Mouse (Mus musculus): ENCODE results near the gene Card9. TPM values are rescaled to one million over a fixed set of nuclear protein-coding genes. Genes with fewer than 3 reads are reported as not detected.

Card9 gene
- polyA plus RNA-seq, 1 experiment from 2014 or later, result 1.5 TPM

GRCm38 (mm10) chr2:26316576-26317246 lies 44.0 kb downstream of the Card9 start:
- ATAC-seq (ENCODE audit: insufficient read depth, low FRiP score), result no peak
- peak overlapping the region; percentile 72 for H3K4me2 ChIP-seq (ENCODE audit: low read depth, low read length)
- peak overlapping the region; percentile 80 for H3K4me3 ChIP-seq (replicated peaks; ENCODE audit: low read length)
- no peaks in the 10 kb centered on the region for H3K9me3 ChIP-seq (replicated peaks; ENCODE audit: control insufficient read depth, low read length)
- peak overlapping the region; percentile 90 for H3K9ac ChIP-seq (ENCODE audit: low read length)
- 48% methylated on average over 9 of the region's 9 CpGs for WGBS
- peak overlapping the region; percentile 93 for H3K27ac ChIP-seq (ENCODE audit: low read length)
- no peaks in the 10 kb centered on the region for H3K27me3 ChIP-seq (ENCODE audit: control insufficient read depth, insufficient read depth, low read length)
- H3K36me3 ChIP-seq (ENCODE audit: control insufficient read depth, insufficient read depth, low read length), result no peaks in the 10 kb centered on the region
- H3K4me1 ChIP-seq (ENCODE audit: control insufficient read depth, insufficient read depth, low read length), result peaks cover 34% of the 10 kb centered on the region

GRCm38 (mm10) chr2:26315925-26316311 lies 44.8 kb downstream of the Card9 start:
- H3K4me3 ChIP-seq (replicated peaks; ENCODE audit: low read length), result peak overlapping the region; percentile 80
- 0% methylated on average over 11 of the region's 11 CpGs for WGBS
- peak; percentile 56 for ATAC-seq (ENCODE audit: insufficient read depth, low FRiP score)

GRCm38 (mm10) chr2:26315072-26315924 lies 45.4 kb downstream of the Card9 start, which contains the start of gene Gpsm1:
Gene Gpsm1 (plus strand): TSS chr2:26315515.
- peak within 1 kb of the TSS; percentile 90 for H3K9ac ChIP-seq (ENCODE audit: low read length)
- no peaks in the 10 kb centered on the region for H3K27me3 ChIP-seq (ENCODE audit: control insufficient read depth, insufficient read depth, low read length)
- peak within 1 kb of the TSS; percentile 72 for H3K4me2 ChIP-seq (ENCODE audit: low read depth, low read length)
- H3K27ac ChIP-seq (ENCODE audit: low read length), result peak within 1 kb of the TSS; percentile 93
- peak within 1 kb of the TSS; percentile 80 for H3K4me3 ChIP-seq (replicated peaks; ENCODE audit: low read length)
- peaks cover 34% of the 10 kb centered on the region for H3K4me1 ChIP-seq (ENCODE audit: control insufficient read depth, insufficient read depth, low read length)
- no peaks in the 10 kb centered on the region for H3K36me3 ChIP-seq (ENCODE audit: control insufficient read depth, insufficient read depth, low read length)
- under 1% methylated on average over 50 of the region's 66 CpGs for WGBS
- no peaks in the 10 kb centered on the region for H3K9me3 ChIP-seq (replicated peaks; ENCODE audit: control insufficient read depth, low read length)
- ATAC-seq (ENCODE audit: insufficient read depth, low FRiP score), result peak; percentile 80

More at GRCm38 (mm10) chr2:26315925-26316311, 44.8 kb downstream of the Card9 start:
- H3K36me3 ChIP-seq (ENCODE audit: control insufficient read depth, insufficient read depth, low read length), result no peaks in the 10 kb centered on the region
- peaks cover 34% of the 10 kb centered on the region for H3K4me1 ChIP-seq (ENCODE audit: control insufficient read depth, insufficient read depth, low read length)
- peak overlapping the region; percentile 90 for H3K9ac ChIP-seq (ENCODE audit: low read length)
- no peaks in the 10 kb centered on the region for H3K9me3 ChIP-seq (replicated peaks; ENCODE audit: control insufficient read depth, low read length)
- H3K27ac ChIP-seq (ENCODE audit: low read length), result peak overlapping the region; percentile 93
- peak overlapping the region; percentile 72 for H3K4me2 ChIP-seq (ENCODE audit: low read depth, low read length)
- no peaks in the 10 kb centered on the region for H3K27me3 ChIP-seq (ENCODE audit: control insufficient read depth, insufficient read depth, low read length)

GRCm38 (mm10) chr2:26314281-26315071 lies 46.2 kb downstream of the Card9 start:
- Histone ChIP-seq H3K27me3 (ENCODE audit: control insufficient read depth, insufficient read depth, low read length) (no peaks in the 10 kb centered on the region), H3K4me1 (ENCODE audit: control insufficient read depth, insufficient read depth, low read length) (peaks cover 41% of the 10 kb centered on the region), H3K9ac (ENCODE audit: low read length) (peak overlapping the region; percentile 90), H3K9me3 (replicated peaks; ENCODE audit: control insufficient read depth, low read length) (no peaks in the 10 kb centered on the region), H3K4me2 (ENCODE audit: low read depth, low read length) (peak overlapping the region; percentile 72), H3K4me3 (replicated peaks; ENCODE audit: low read length) (peak overlapping the region; percentile 80), H3K27ac (ENCODE audit: low read length) (peak overlapping the region; percentile 93), H3K36me3 (ENCODE audit: control insufficient read depth, insufficient read depth, low read length) (no peaks in the 10 kb centered on the region)
- peak; percentile 30; the same call in 1 of the 2 replicates for ATAC-seq (ENCODE audit: insufficient read depth, low FRiP score)
- 27% methylated on average over 13 of the region's 13 CpGs for WGBS

- ATAC-seq (ENCODE audit: insufficient read depth, low FRiP score), result no peak
- Histone ChIP-seq H3K27ac (ENCODE audit: low read length) (no peak overlapping the region), H3K9ac (ENCODE audit: low read length) (no peak overlapping the region), H3K4me2 (ENCODE audit: low read depth, low read length) (no peak overlapping the region), H3K9me3 (replicated peaks; ENCODE audit: control insufficient read depth, low read length) (no peaks in the 10 kb centered on the region), H3K36me3 (ENCODE audit: control insufficient read depth, insufficient read depth, low read length) (no peaks in the 10 kb centered on the region), H3K4me1 (ENCODE audit: control insufficient read depth, insufficient read depth, low read length) (peaks cover 44% of the 10 kb centered on the region), H3K27me3 (ENCODE audit: control insufficient read depth, insufficient read depth, low read length) (no peaks in the 10 kb centered on the region), H3K4me3 (replicated peaks; ENCODE audit: low read length) (no peak overlapping the region)
- WGBS, result 86% methylated on average over 1 of the region's 1 CpGs
Measured at GRCm38 (mm10) chr2:26313394-26313793, 47.3 kb downstream of the Card9 start.

- Histone ChIP-seq H3K27ac (ENCODE audit: low read length) (no peak overlapping the region), H3K9me3 (replicated peaks; ENCODE audit: control insufficient read depth, low read length) (no peaks in the 10 kb centered on the region), H3K9ac (ENCODE audit: low read length) (no peak overlapping the region), H3K36me3 (ENCODE audit: control insufficient read depth, insufficient read depth, low read length) (no peaks in the 10 kb centered on the region), H3K4me2 (ENCODE audit: low read depth, low read length) (no peak overlapping the region), H3K27me3 (ENCODE audit: control insufficient read depth, insufficient read depth, low read length) (no peaks in the 10 kb centered on the region), H3K4me1 (ENCODE audit: control insufficient read depth, insufficient read depth, low read length) (peaks cover 41% of the 10 kb centered on the region), H3K4me3 (replicated peaks; ENCODE audit: low read length) (no peak overlapping the region)
- no peak for ATAC-seq (ENCODE audit: insufficient read depth, low FRiP score)
- 56% methylated on average over 2 of the region's 2 CpGs for WGBS
Measured at GRCm38 (mm10) chr2:26312812-26313211, 47.9 kb downstream of the Card9 start.

GRCm38 (mm10) chr2:26311936-26312335 lies 48.8 kb downstream of the Card9 start:
- H3K4me2 ChIP-seq (ENCODE audit: low read depth, low read length), result no peak overlapping the region
- peaks cover 32% of the 10 kb centered on the region for H3K4me1 ChIP-seq (ENCODE audit: control insufficient read depth, insufficient read depth, low read length)
- H3K9me3 ChIP-seq (replicated peaks; ENCODE audit: control insufficient read depth, low read length), result no peaks in the 10 kb centered on the region
- no peaks in the 10 kb centered on the region for H3K36me3 ChIP-seq (ENCODE audit: control insufficient read depth, insufficient read depth, low read length)
- H3K4me3 ChIP-seq (replicated peaks; ENCODE audit: low read length), result no peak overlapping the region
- no peak overlapping the region for H3K9ac ChIP-seq (ENCODE audit: low read length)
- no peak overlapping the region for H3K27ac ChIP-seq (ENCODE audit: low read length)
- 66% methylated on average over 5 of the region's 5 CpGs for WGBS
- no peak for ATAC-seq (ENCODE audit: insufficient read depth, low FRiP score)
- no peaks in the 10 kb centered on the region for H3K27me3 ChIP-seq (ENCODE audit: control insufficient read depth, insufficient read depth, low read length)

GRCm38 (mm10) chr2:26309739-26310138 lies 51.0 kb downstream of the Card9 start:
- H3K36me3 ChIP-seq (ENCODE audit: control insufficient read depth, insufficient read depth, low read length), result no peaks in the 10 kb centered on the region
- peaks cover 18% of the 10 kb centered on the region for H3K4me1 ChIP-seq (ENCODE audit: control insufficient read depth, insufficient read depth, low read length)
- WGBS, result 11% methylated on average over 10 of the region's 10 CpGs
- no peak overlapping the region for H3K4me3 ChIP-seq (replicated peaks; ENCODE audit: low read length)
- ATAC-seq (ENCODE audit: insufficient read depth, low FRiP score), result peak; percentile 83
- H3K4me2 ChIP-seq (ENCODE audit: low read depth, low read length), result peak overlapping the region; percentile 3; the same call in 1 of the 2 replicates
- no peaks in the 10 kb centered on the region for H3K9me3 ChIP-seq (replicated peaks; ENCODE audit: control insufficient read depth, low read length)
- no peaks in the 10 kb centered on the region for H3K27me3 ChIP-seq (ENCODE audit: control insufficient read depth, insufficient read depth, low read length)
- H3K9ac ChIP-seq (ENCODE audit: low read length), result peak overlapping the region; percentile 24; the same call in 1 of the 2 replicates
- peak overlapping the region; percentile 83 for H3K27ac ChIP-seq (ENCODE audit: low read length)
